Comparison of ENCODE assay signal across 20 mouse cellular contexts in genomic region chr5:147035301-147035700, GRCm38 (mm10). TPM values are rescaled to one million over a fixed set of nuclear protein-coding genes. Genes with fewer than 3 reads are reported as not detected.
DNase-seq lines count a peak whose midpoint lies in the region; ATAC-seq and TF ChIP-seq lines count a peak whose summit lies in the region.
"Had no signal": no experiment of that assay in that cellular context is flagged by ENCODE, and none has a peak within 500 bp of the region (broad histone marks: within the 10 kb centered on the region; RNA-seq: fewer than 3 reads in every experiment).

No protein-coding gene starts in this region.

- peaks cover 50% of the 10 kb centered on the region for H3K36me3 ChIP-seq in heart, postnatal 0 days (replicated peaks; ENCODE audit: control insufficient read depth, insufficient read depth, low read length)
- peaks cover 41% of the 10 kb centered on the region for H3K36me3 ChIP-seq in heart, embryonic 12.5 days
- H3K36me3 ChIP-seq in lung, embryonic 15.5 days = peaks cover 15% of the 10 kb centered on the region

- no peaks in the 10 kb centered on the region for H3K9me3 ChIP-seq in heart, postnatal 0 days (replicated peaks; ENCODE audit: control insufficient read depth, low read length)
- no peaks in the 10 kb centered on the region for H3K9me3 ChIP-seq in heart, embryonic 12.5 days (replicated peaks)
- no peaks in the 10 kb centered on the region for H3K9me3 ChIP-seq in lung, embryonic 15.5 days
- H3K9me3 ChIP-seq: embryonic facial prominence, embryonic 10.5 days; forebrain, embryonic 13.5 days; G1E; hindbrain, embryonic 13.5 days had no signal

- no peak overlapping the region for H3K4me3 ChIP-seq in heart, postnatal 0 days (ENCODE audit: low read depth, low read length)
- no peak overlapping the region for H3K4me3 ChIP-seq in heart, embryonic 12.5 days
- no peak overlapping the region for H3K4me3 ChIP-seq in lung, embryonic 15.5 days
- no peak overlapping the region for H3K4me3 ChIP-seq in lung, adult 2 months (replicated peaks; ENCODE audit: extremely low read depth, low read depth, low read length)
- H3K4me3 ChIP-seq: embryonic facial prominence, embryonic 10.5 days; forebrain, embryonic 13.5 days; hindbrain, embryonic 13.5 days had no signal

- TF ChIP-seq CTCF in heart, postnatal 0 days (IDR thresholded peaks at IDR 0.05; ENCODE audit: low read depth) = no peak
- no peak for TF ChIP-seq CTCF in lung, adult 2 months (IDR thresholded peaks at IDR 0.05; ENCODE audit: insufficient read depth, low read length)

- ATAC-seq in cerebellum, adult (ENCODE audit: insufficient number of reproducible peaks, low FRiP score, low TSS enrichment) = no peak
- no peak for ATAC-seq in heart, postnatal 0 days (ENCODE audit: insufficient read depth, low read depth)
- no peak for ATAC-seq in heart, embryonic 12.5 days (ENCODE audit: insufficient number of reproducible peaks, low FRiP score)
- ATAC-seq in lung, embryonic 15.5 days (ENCODE audit: borderline replicate concordance, extremely low read depth, low FRiP score, low TSS enrichment) = no peak
- ATAC-seq: CD4-positive, CD25-positive, alpha-beta regulatory T cell, adult 4 months; forebrain, embryonic 13.5 days; forebrain, postnatal 0 days; hindbrain, postnatal 0 days had no signal

- no peak overlapping the region for H3K4me2 ChIP-seq in heart, postnatal 0 days (ENCODE audit: low read depth, low read length)
- H3K4me2 ChIP-seq in heart, embryonic 12.5 days = no peak overlapping the region
- H3K4me2 ChIP-seq in lung, embryonic 15.5 days = no peak overlapping the region
- H3K4me2 ChIP-seq: forebrain, embryonic 13.5 days; heart, embryonic 11.5 days; hindbrain, embryonic 13.5 days had no signal

- TF ChIP-seq POLR2A in lung, adult 2 months (IDR thresholded peaks at IDR 0.05; ENCODE audit: borderline replicate concordance, extremely low read depth, low read depth, low read length) = no peak

- H3K4me1 ChIP-seq in heart, postnatal 0 days (ENCODE audit: control insufficient read depth, insufficient read depth) = peaks cover 30% of the 10 kb centered on the region
- peaks cover 29% of the 10 kb centered on the region for H3K4me1 ChIP-seq in heart, embryonic 12.5 days (replicated peaks)
- H3K4me1 ChIP-seq in lung, embryonic 15.5 days = peaks cover 46% of the 10 kb centered on the region
- peaks cover 50% of the 10 kb centered on the region for H3K4me1 ChIP-seq in lung, adult 2 months (ENCODE audit: control insufficient read depth, insufficient read depth, low read length)
- H3K4me1 ChIP-seq: hindbrain, embryonic 13.5 days had no signal

- TF ChIP-seq EP300 in heart, postnatal 0 days (IDR thresholded peaks at IDR 0.05; ENCODE audit: low read depth) = no peak

- H3K9ac ChIP-seq in heart, postnatal 0 days (replicated peaks; ENCODE audit: low read depth, low read length) = no peak overlapping the region
- no peak overlapping the region for H3K9ac ChIP-seq in heart, embryonic 12.5 days
- H3K9ac ChIP-seq in lung, embryonic 15.5 days = no peak overlapping the region
- H3K9ac ChIP-seq: forebrain, embryonic 13.5 days; forebrain, postnatal 0 days; hindbrain, embryonic 13.5 days had no signal

- 41% methylated on average over 6 of the region's 6 CpGs for WGBS in heart, postnatal 0 days
- 76% methylated on average over 6 of the region's 6 CpGs for WGBS in heart, embryonic 12.5 days
- WGBS in lung, embryonic 15.5 days = 41% methylated on average over 6 of the region's 6 CpGs
- 50% methylated on average over 6 of the region's 6 CpGs for WGBS in lung, adult 2 months

- H3K27ac ChIP-seq in heart, postnatal 0 days (ENCODE audit: low read depth) = peak overlapping the region; percentile 57
- H3K27ac ChIP-seq in heart, embryonic 12.5 days (ENCODE audit: poor library complexity, severe bottlenecking) = no peak overlapping the region
- peak overlapping the region; percentile 15; the same call in 1 of the 2 replicates for H3K27ac ChIP-seq in lung, embryonic 15.5 days
- H3K27ac ChIP-seq: embryonic facial prominence, embryonic 10.5 days; forebrain, embryonic 13.5 days; hindbrain, embryonic 13.5 days; hindbrain, postnatal 0 days had no signal

- DNase-seq in cerebellum, adult 11-12 months = peak; percentile 16
- no peak for DNase-seq in heart, postnatal 0 days (ENCODE audit: low spot score)
- DNase-seq in lung, adult 2 months = no peak
- DNase-seq in thymus, postnatal 4 days = no peak
- DNase-seq: adrenal gland, postnatal 10 days; B cell, adult 2 months; cerebellum, adult 2 months; cerebellum, postnatal 10 days; forebrain, postnatal 0 days; gastrocnemius, postnatal 36 days had no signal

- H3K27me3 ChIP-seq in heart, postnatal 0 days (ENCODE audit: control insufficient read depth, insufficient read depth, low read length) = no peaks in the 10 kb centered on the region
- H3K27me3 ChIP-seq in heart, embryonic 12.5 days (replicated peaks) = no peaks in the 10 kb centered on the region
- no peaks in the 10 kb centered on the region for H3K27me3 ChIP-seq in lung, embryonic 15.5 days
- H3K27me3 ChIP-seq: forebrain, embryonic 13.5 days had no signal

RNA-seq across cellular contexts. Expression of gene Lnx2, which starts 41.1 kb away (rescaled TPM):
- total RNA-seq in heart, postnatal 0 days (2014; rRNA removed; ENCODE audit: low replicate concordance) = 18.0 and 22.6 TPM in 2 replicates
- polyA plus RNA-seq in heart, postnatal 0 days (2015; fragmentation: Nextera tagmentation; extraction: Ambion mirVana) = 6.2 and 6.5 TPM in 2 replicates
- polyA plus RNA-seq in heart, embryonic 12.5 days (2016; fragmentation: Nextera tagmentation; extraction: Ambion mirVana) = 14.0 and 14.3 TPM in 2 replicates
- 15.8 and 17.2 TPM in 2 replicates for polyA plus RNA-seq in lung, embryonic 15.5 days (2015; fragmentation: Nextera tagmentation; extraction: Ambion mirVana)
- polyA plus RNA-seq in lung, adult 2 months (2012; rRNA removed) = 57.3 and 80.7 TPM in 2 replicates

RNA-seq across cellular contexts. Expression of gene Polr1d, which starts 41.5 kb away (rescaled TPM):
- total RNA-seq in heart, postnatal 0 days (2014; rRNA removed; ENCODE audit: low replicate concordance) = 53.8 and 56.9 TPM in 2 replicates
- 85.0 and 89.1 TPM in 2 replicates for polyA plus RNA-seq in heart, postnatal 0 days (2015; fragmentation: Nextera tagmentation; extraction: Ambion mirVana)
- 91.3 and 94.0 TPM in 2 replicates for polyA plus RNA-seq in heart, embryonic 12.5 days (2016; fragmentation: Nextera tagmentation; extraction: Ambion mirVana)
- polyA plus RNA-seq in lung, embryonic 15.5 days (2015; fragmentation: Nextera tagmentation; extraction: Ambion mirVana) = 115 and 121 TPM in 2 replicates
- polyA plus RNA-seq in lung, adult 2 months (2012; rRNA removed) = 31.6 and 36.8 TPM in 2 replicates
